Mouse (Mus musculus) T-helper 2 cell (primary cell): ENCODE measurements at regions not wholly inside any gene's neighbourhood (a gene's known extent, or its start where the extent isn't known, plus 50 kb on each side); places are given as distances from the start of the nearest gene placed in this dataset.

ENCODE experiments used
- in situ Hi-C: fragments of 300-600 bp; cut with MboI, MseI; formaldehyde crosslinking; loops from one replicate; pipeline ENCODE4 v1.15.1; 2025; ENCODE audit warnings: high pct_unique_total_duplicates

GRCm38 (mm10) chr2:160067904-160068303 is 266.1 kb downstream of the Gm826 start:
- in situ Hi-C loops, result no loop called here

GRCm38 (mm10) chr2:160066491-160067303 is 267.3 kb downstream of the Gm826 start:
- in situ Hi-C loops, result no loop called here

GRCm38 (mm10) chr2:160062148-160062937 is 271.6 kb downstream of the Gm826 start:
- in situ Hi-C loops, result no loop called here

GRCm38 (mm10) chr2:160060091-160060490 is 273.9 kb downstream of the Gm826 start:
- in situ Hi-C loops, result no loop called here

- in situ Hi-C loops, result loop anchor here (10.0 kb wide), 1 partner anchor 448 kb away; no protein-coding TSS in a partner anchor
Observed at GRCm38 (mm10) chr2:160057211-160057610, 276.8 kb downstream of the Gm826 start.

- in situ Hi-C loops, result loop anchor here (10.0 kb wide), 1 partner anchor 450 kb away; no protein-coding TSS in a partner anchor
Observed at GRCm38 (mm10) chr2:160054411-160054810, 279.6 kb downstream of the Gm826 start.

GRCm38 (mm10) chr2:160048286-160048685 is 285.7 kb downstream of the Gm826 start:
- in situ Hi-C loops, result no loop called here

GRCm38 (mm10) chr2:160046881-160047543 is 286.9 kb downstream of the Gm826 start:
- in situ Hi-C loops, result no loop called here

GRCm38 (mm10) chr2:160044591-160044990 is 289.4 kb downstream of the Gm826 start:
- in situ Hi-C loops, result no loop called here

- in situ Hi-C loops, result no loop called here
Observed at GRCm38 (mm10) chr2:160044184-160044583, 289.8 kb downstream of the Gm826 start.

- in situ Hi-C loops, result no loop called here
Observed at GRCm38 (mm10) chr2:160029432-160029831, 304.5 kb downstream of the Gm826 start.

- in situ Hi-C loops, result no loop called here
Observed at GRCm38 (mm10) chr2:160028459-160028858, 305.5 kb downstream of the Gm826 start.

- in situ Hi-C loops, result no loop called here
Observed at GRCm38 (mm10) chr2:160025911-160026310, 308.1 kb downstream of the Gm826 start.

GRCm38 (mm10) chr2:160021541-160021940 is 312.4 kb downstream of the Gm826 start:
- in situ Hi-C loops, result no loop called here

GRCm38 (mm10) chr2:160020876-160021275 is 313.1 kb downstream of the Gm826 start:
- in situ Hi-C loops, result no loop called here

GRCm38 (mm10) chr2:160017020-160017812 is 316.7 kb downstream of the Gm826 start:
- in situ Hi-C loops, result no loop called here

- in situ Hi-C loops, result no loop called here
Observed at GRCm38 (mm10) chr2:160011421-160011820, 322.5 kb downstream of the Gm826 start.

- in situ Hi-C loops, result no loop called here
Observed at GRCm38 (mm10) chr2:160002695-160003094, 331.3 kb downstream of the Gm826 start.

- in situ Hi-C loops, result no loop called here
Observed at GRCm38 (mm10) chr2:160000449-160000848, 333.5 kb downstream of the Gm826 start.

- in situ Hi-C loops, result no loop called here
Observed at GRCm38 (mm10) chr2:159997395-159997794, 336.6 kb downstream of the Gm826 start.

GRCm38 (mm10) chr2:159994490-159994889 is 339.5 kb downstream of the Gm826 start:
- in situ Hi-C loops, result no loop called here
